Mouse (Mus musculus): Measurements from ENCODE around the gene Lemd2.
A peak's percentile ranks its signal among the peaks of the same experiment; 100 is the strongest.

The Lemd2 gene

GRCm38 (mm10) chr17:27187059-27187458, 17.2 kb downstream of the Lemd2 start:
- DNase-seq (ENCODE audit: low spot score), result no peak

- no peak for DNase-seq (ENCODE audit: low spot score)
Observed at GRCm38 (mm10) chr17:27186068-27186467, 18.2 kb downstream of the Lemd2 start.

- no peak for DNase-seq (ENCODE audit: low spot score)
Observed at GRCm38 (mm10) chr17:27183667-27184292, 20.5 kb downstream of the Lemd2 start.

GRCm38 (mm10) chr17:27182401-27182800, 21.9 kb downstream of the Lemd2 start:
- DNase-seq (ENCODE audit: low spot score), result no peak

GRCm38 (mm10) chr17:27181666-27182065, 22.6 kb downstream of the Lemd2 start:
- no peak for DNase-seq (ENCODE audit: low spot score)

GRCm38 (mm10) chr17:27179681-27180280, 24.5 kb downstream of the Lemd2 start:
- DNase-seq (ENCODE audit: low spot score), result no peak

GRCm38 (mm10) chr17:27178427-27179177, 25.7 kb downstream of the Lemd2 start:
- DNase-seq (ENCODE audit: low spot score), result no peak

GRCm38 (mm10) chr17:27178019-27178418, 26.2 kb downstream of the Lemd2 start:
- DNase-seq (ENCODE audit: low spot score), result no peak

GRCm38 (mm10) chr17:27176754-27177153, 27.5 kb downstream of the Lemd2 start:
- DNase-seq (ENCODE audit: low spot score), result no peak

- DNase-seq (ENCODE audit: low spot score), result no peak
Observed at GRCm38 (mm10) chr17:27176287-27176686, 28.0 kb downstream of the Lemd2 start.

GRCm38 (mm10) chr17:27175196-27175874, 28.9 kb downstream of the Lemd2 start:
- no peak for DNase-seq (ENCODE audit: low spot score)

GRCm38 (mm10) chr17:27173715-27174114, 30.6 kb downstream of the Lemd2 start:
- DNase-seq (ENCODE audit: low spot score), result no peak

GRCm38 (mm10) chr17:27172459-27172858, 31.8 kb downstream of the Lemd2 start:
- DNase-seq (ENCODE audit: low spot score), result no peak

- DNase-seq (ENCODE audit: low spot score), result no peak
Observed at GRCm38 (mm10) chr17:27171121-27171520, 33.1 kb downstream of the Lemd2 start.

GRCm38 (mm10) chr17:27169952-27170695, 34.1 kb downstream of the Lemd2 start:
- DNase-seq (ENCODE audit: low spot score), result no peak

GRCm38 (mm10) chr17:27168569-27168968, 35.7 kb downstream of the Lemd2 start:
- no peak for DNase-seq (ENCODE audit: low spot score)

- DNase-seq (ENCODE audit: low spot score), result no peak
Observed at GRCm38 (mm10) chr17:27167545-27167944, 36.7 kb downstream of the Lemd2 start, which contains the start of gene Ip6k3. Gene Ip6k3, minus strand, starts transcription at chr17:27167795.

- DNase-seq (ENCODE audit: low spot score), result no peak
Observed at GRCm38 (mm10) chr17:27166901-27167300, 37.4 kb downstream of the Lemd2 start.

- DNase-seq (ENCODE audit: low spot score), result peak; percentile 36
Observed at GRCm38 (mm10) chr17:27165054-27165773, 39.1 kb downstream of the Lemd2 start.

- no peak for DNase-seq (ENCODE audit: low spot score)
Observed at GRCm38 (mm10) chr17:27160905-27161304, 43.4 kb downstream of the Lemd2 start.

GRCm38 (mm10) chr17:27159169-27159568, 45.1 kb downstream of the Lemd2 start:
- no peak for DNase-seq (ENCODE audit: low spot score)
